Mouse (Mus musculus): ENCODE data around the gene Kcns1. TPM values are rescaled to one million over a fixed set of nuclear protein-coding genes. Genes with fewer than 3 reads are reported as not detected.

Kcns1 gene
- polyA plus RNA-seq, 1 experiment from 2014 or later = 0.40 TPM

Other genes with a start within 250 kb of the Kcns1 start
- 455 and 477 TPM in 2 replicates for gene Ywhab, start 176.2 kb downstream of the Kcns1 start, polyA plus RNA-seq (2015; fragmentation: Nextera tagmentation; extraction: Ambion mirVana)
- 1.2 and 1.7 TPM in 2 replicates for gene Pabpc1l, start 145.7 kb downstream of the Kcns1 start, polyA plus RNA-seq (2015; fragmentation: Nextera tagmentation; extraction: Ambion mirVana)
- 19.4 and 21.2 TPM in 2 replicates for gene Stk4, start 100.8 kb downstream of the Kcns1 start, polyA plus RNA-seq (2015; fragmentation: Nextera tagmentation; extraction: Ambion mirVana)
- 45.3 and 48.0 TPM in 2 replicates for gene Tomm34, start 99.9 kb downstream of the Kcns1 start, polyA plus RNA-seq (2015; fragmentation: Nextera tagmentation; extraction: Ambion mirVana)
- not detected in 2 replicates for gene Wfdc5, start 11.6 kb upstream of the Kcns1 start, polyA plus RNA-seq (2015; fragmentation: Nextera tagmentation; extraction: Ambion mirVana)
- gene Wfdc12, start 19.5 kb upstream of the Kcns1 start, polyA plus RNA-seq (2015; fragmentation: Nextera tagmentation; extraction: Ambion mirVana) = not detected in 2 replicates
- gene Wfdc15a, start 29.0 kb upstream of the Kcns1 start, polyA plus RNA-seq (2015; fragmentation: Nextera tagmentation; extraction: Ambion mirVana) = not detected in 2 replicates
- not detected in 2 replicates for gene Wfdc15b, start 50.5 kb upstream of the Kcns1 start, polyA plus RNA-seq (2015; fragmentation: Nextera tagmentation; extraction: Ambion mirVana)
- not detected in 2 replicates for gene Svs2, start 67.4 kb upstream of the Kcns1 start, polyA plus RNA-seq (2015; fragmentation: Nextera tagmentation; extraction: Ambion mirVana)
- not detected in 2 replicates for gene Svs3b, start 85.5 kb upstream of the Kcns1 start, polyA plus RNA-seq (2015; fragmentation: Nextera tagmentation; extraction: Ambion mirVana)
- not detected in 2 replicates for gene Svs4, start 107.3 kb upstream of the Kcns1 start, polyA plus RNA-seq (2015; fragmentation: Nextera tagmentation; extraction: Ambion mirVana)
- not detected in 2 replicates for gene Svs3a, start 118.2 kb upstream of the Kcns1 start, polyA plus RNA-seq (2015; fragmentation: Nextera tagmentation; extraction: Ambion mirVana)
- gene Svs6, start 145.6 kb upstream of the Kcns1 start, polyA plus RNA-seq (2015; fragmentation: Nextera tagmentation; extraction: Ambion mirVana) = not detected in 2 replicates
- gene Svs5, start 161.6 kb upstream of the Kcns1 start, polyA plus RNA-seq (2015; fragmentation: Nextera tagmentation; extraction: Ambion mirVana) = not detected in 2 replicates
- gene Slpi, start 218.0 kb upstream of the Kcns1 start, polyA plus RNA-seq (2015; fragmentation: Nextera tagmentation; extraction: Ambion mirVana) = 0.75 TPM in 1 of 2 replicates, not detected in the other
- gene Rbpjl, start 232.0 kb upstream of the Kcns1 start, polyA plus RNA-seq (2015; fragmentation: Nextera tagmentation; extraction: Ambion mirVana) = 0.08 and 0.10 TPM in 2 replicates
- gene Matn4, start 234.0 kb upstream of the Kcns1 start, polyA plus RNA-seq (2015; fragmentation: Nextera tagmentation; extraction: Ambion mirVana) = 7.3 and 13.2 TPM in 2 replicates